Mouse (Mus musculus): ENCODE data around the gene 2310033P09Rik. TPM values are rescaled to one million over a fixed set of nuclear protein-coding genes. Genes with fewer than 3 reads are reported as not detected.
A peak's percentile ranks its signal among the peaks of the same experiment; 100 is the strongest.

2310033P09Rik gene
- polyA plus RNA-seq, 1 experiment from 2014 or later = 42.2 TPM

- Histone ChIP-seq H3K9me3 (no peaks in the 10 kb centered on the region), H3K4me3 (peak overlapping the region; percentile 84), H3K36me3 (peaks cover 25% of the 10 kb centered on the region), H3K4me1 (replicated peaks) (peaks cover 40% of the 10 kb centered on the region), H3K27me3 (ENCODE audit: insufficient read depth, poor library complexity, severe bottlenecking) (no peaks in the 10 kb centered on the region), H3K27ac (no peak overlapping the region)
- 68% methylated on average over 3 of the region's 3 CpGs for WGBS
- DNase-seq (ENCODE audit: low spot score) = no peak
These were observed 18.1 kb downstream of the 2310033P09Rik start for GRCm38 (mm10) chr11:59226251-59226650.

- peaks cover 21% of the 10 kb centered on the region for H3K36me3 ChIP-seq
- DNase-seq (ENCODE audit: low spot score) = peak; percentile 17
- WGBS = 8% methylated on average over 21 of the region's 21 CpGs
- H3K27me3 ChIP-seq (ENCODE audit: insufficient read depth, poor library complexity, severe bottlenecking) = no peaks in the 10 kb centered on the region
- H3K9me3 ChIP-seq = no peaks in the 10 kb centered on the region
- peaks cover 38% of the 10 kb centered on the region for H3K4me1 ChIP-seq (replicated peaks)
- peak overlapping the region; percentile 98 for H3K27ac ChIP-seq
- H3K4me3 ChIP-seq = peak overlapping the region; percentile 84
These were observed 18.9 kb downstream of the 2310033P09Rik start for GRCm38 (mm10) chr11:59226787-59227603.

DNA sequence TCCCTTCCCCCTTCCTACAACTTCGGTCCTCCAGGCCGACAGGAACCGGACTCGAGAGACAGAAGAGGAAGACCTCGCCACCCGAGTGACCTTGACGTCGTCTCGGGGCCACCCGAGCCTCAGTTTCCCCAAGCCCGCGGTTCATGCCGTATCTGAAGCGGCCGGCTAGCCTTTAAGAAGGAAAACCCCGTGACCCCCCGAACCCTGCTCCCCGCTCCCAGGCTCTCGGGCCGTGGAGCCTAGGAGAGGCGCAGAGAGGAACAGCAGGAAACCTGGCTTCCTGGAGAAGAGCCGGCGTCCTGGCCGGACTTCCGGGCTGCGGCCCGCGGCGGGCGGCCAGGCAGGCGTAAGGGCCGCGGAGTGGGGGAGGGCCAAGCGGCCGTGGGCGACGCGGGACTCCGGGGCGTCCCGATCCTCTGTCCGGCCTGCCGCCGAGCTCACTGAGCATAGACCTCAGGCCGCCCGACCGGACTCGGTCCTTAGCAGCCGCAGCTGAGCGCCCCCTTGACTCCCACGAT, 19.5 kb downstream of the 2310033P09Rik start:
- Histone ChIP-seq H3K27me3 (ENCODE audit: insufficient read depth, poor library complexity, severe bottlenecking) (no peaks in the 10 kb centered on the region), H3K4me1 (replicated peaks) (peaks cover 38% of the 10 kb centered on the region), H3K36me3 (peaks cover 20% of the 10 kb centered on the region), H3K27ac (peak overlapping the region; percentile 98), H3K4me3 (peak overlapping the region; percentile 84), H3K9me3 (no peaks in the 10 kb centered on the region)
- no peak for DNase-seq (ENCODE audit: low spot score)
- under 1% methylated on average over 51 of the region's 51 CpGs for WGBS

DNA sequence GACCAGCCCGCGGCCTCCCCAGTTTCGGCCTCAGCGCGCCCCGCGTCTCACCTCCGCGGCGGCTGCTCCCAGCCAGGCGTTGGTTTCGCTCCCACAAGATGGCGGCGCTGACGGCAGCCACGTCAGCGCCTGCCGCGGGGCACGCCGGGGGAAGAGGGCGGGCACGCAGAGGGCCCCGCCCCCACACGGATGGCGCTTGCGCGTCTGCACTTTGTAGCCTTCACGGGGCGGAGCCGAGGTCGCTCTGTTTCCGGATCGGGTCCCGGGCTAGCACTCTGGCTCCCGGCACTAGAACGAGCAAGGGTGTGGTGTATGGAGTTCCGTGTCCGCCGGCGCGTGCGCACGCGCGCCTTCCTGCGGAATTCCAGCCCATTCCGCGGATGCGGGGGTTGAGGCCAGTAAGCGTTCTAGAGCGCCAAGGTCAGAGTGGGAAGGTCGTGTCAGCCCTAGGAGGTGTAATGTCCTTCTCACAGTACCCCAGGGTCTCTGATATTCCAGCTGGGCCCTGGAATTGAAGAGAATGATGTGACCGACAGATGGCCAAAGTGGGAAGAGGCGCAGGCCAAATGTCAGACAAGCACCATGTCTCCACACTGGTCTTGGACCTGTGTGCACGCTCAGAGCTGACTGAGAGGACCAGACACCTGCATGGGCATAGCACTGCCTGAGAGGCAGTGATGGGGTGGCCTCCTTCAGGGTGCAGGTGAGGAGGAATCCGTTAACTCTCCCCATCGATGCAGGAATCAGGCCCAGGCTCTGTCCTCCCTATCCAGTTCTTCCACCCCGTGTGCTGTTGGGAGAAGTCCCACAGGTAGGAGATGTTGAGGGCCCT, 20.2 kb downstream of the 2310033P09Rik start, which contains the start of gene Arf1:
Gene Arf1 (minus strand): TSS at position 149 of the 832 bp plus-strand sequence.
- 4% methylated on average over 59 of the region's 59 CpGs for WGBS
- peak within 1 kb of the TSS; percentile 84 for H3K4me3 ChIP-seq
- H3K27ac ChIP-seq = peak within 1 kb of the TSS; percentile 98
- peak; percentile 95 for DNase-seq (ENCODE audit: low spot score)
- H3K36me3 ChIP-seq = peaks cover 13% of the 10 kb centered on the region
- H3K9me3 ChIP-seq = no peaks in the 10 kb centered on the region
- H3K4me1 ChIP-seq (replicated peaks) = peaks cover 38% of the 10 kb centered on the region
- no peaks in the 10 kb centered on the region for H3K27me3 ChIP-seq (ENCODE audit: insufficient read depth, poor library complexity, severe bottlenecking)

GRCm38 (mm10) chr11:59230144-59230760, 22.1 kb downstream of the 2310033P09Rik start:
- Histone ChIP-seq H3K4me3 (no peak overlapping the region), H3K27me3 (ENCODE audit: insufficient read depth, poor library complexity, severe bottlenecking) (no peaks in the 10 kb centered on the region), H3K9me3 (no peaks in the 10 kb centered on the region), H3K4me1 (replicated peaks) (peaks cover 33% of the 10 kb centered on the region), H3K27ac (no peak overlapping the region; the same call in 1 of the 2 replicates), H3K36me3 (no peaks in the 10 kb centered on the region)
- WGBS = 16% methylated on average over 7 of the region's 7 CpGs
- DNase-seq (ENCODE audit: low spot score) = peak; percentile 74

DNA sequence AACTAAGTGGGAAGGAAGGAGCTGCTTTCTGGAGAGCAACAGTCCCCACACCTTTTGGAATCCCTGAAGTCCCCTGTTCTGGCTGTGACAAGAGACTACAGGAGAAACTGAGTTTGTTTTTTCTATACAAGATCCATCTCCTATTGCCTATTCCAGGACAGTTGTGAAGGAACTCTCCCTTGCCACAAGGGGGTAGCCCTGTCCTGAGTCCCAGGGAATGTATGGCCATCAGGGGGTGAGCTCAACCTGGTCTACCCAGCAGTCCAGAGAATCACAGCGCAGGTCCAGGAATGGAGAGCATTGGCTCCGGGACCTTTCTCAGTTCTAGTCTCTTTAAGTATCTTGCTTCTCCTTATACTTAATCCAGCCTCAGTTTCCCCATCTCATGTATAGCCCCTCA, 24.7 kb downstream of the 2310033P09Rik start:
- 53% methylated on average over 2 of the region's 2 CpGs for WGBS
- H3K36me3 ChIP-seq = no peaks in the 10 kb centered on the region
- H3K27ac ChIP-seq = no peak overlapping the region
- DNase-seq (ENCODE audit: low spot score) = no peak
- H3K4me1 ChIP-seq (replicated peaks) = peaks cover 16% of the 10 kb centered on the region
- no peaks in the 10 kb centered on the region for H3K9me3 ChIP-seq
- no peak overlapping the region for H3K4me3 ChIP-seq
- peaks cover 6% of the 10 kb centered on the region; the same call in 1 of the 2 replicates for H3K27me3 ChIP-seq (ENCODE audit: insufficient read depth, poor library complexity, severe bottlenecking)

GRCm38 (mm10) chr11:59238525-59239427, 30.7 kb downstream of the 2310033P09Rik start:
- no peaks in the 10 kb centered on the region for H3K9me3 ChIP-seq
- H3K36me3 ChIP-seq = no peaks in the 10 kb centered on the region
- peaks cover 27% of the 10 kb centered on the region for H3K4me1 ChIP-seq (replicated peaks)
- peaks cover 54% of the 10 kb centered on the region for H3K27me3 ChIP-seq (ENCODE audit: insufficient read depth, poor library complexity, severe bottlenecking)
- peak overlapping the region; percentile 6 for H3K27ac ChIP-seq
- H3K4me3 ChIP-seq = peak overlapping the region; percentile 19; the same call in 1 of the 2 replicates
- peak; percentile 81 for DNase-seq (ENCODE audit: low spot score)
- 6% methylated on average over 14 of the region's 15 CpGs for WGBS

DNA sequence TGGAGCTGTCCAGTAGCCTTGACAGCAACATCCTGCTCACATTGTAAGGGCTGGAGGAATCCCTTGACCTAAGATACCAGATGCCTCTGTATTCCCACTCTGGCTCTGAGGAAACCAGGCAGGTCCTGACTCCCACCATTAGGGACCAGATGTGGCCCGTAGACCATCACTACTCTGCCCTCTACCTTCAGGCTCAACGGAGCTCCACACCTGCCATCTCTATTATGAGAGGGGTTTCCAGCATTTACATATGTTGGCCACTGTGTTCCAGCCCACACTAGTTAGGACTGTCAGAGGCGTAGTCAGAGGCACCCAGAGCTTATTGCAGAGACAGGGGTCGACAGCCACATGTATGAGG, 31.3 kb downstream of the 2310033P09Rik start:
- WGBS = 54% methylated on average over 4 of the region's 4 CpGs
- Histone ChIP-seq H3K27me3 (ENCODE audit: insufficient read depth, poor library complexity, severe bottlenecking) (peaks cover 60% of the 10 kb centered on the region), H3K9me3 (no peaks in the 10 kb centered on the region), H3K36me3 (no peaks in the 10 kb centered on the region), H3K27ac (peak overlapping the region; percentile 6), H3K4me3 (peak overlapping the region; percentile 19; the same call in 1 of the 2 replicates), H3K4me1 (replicated peaks) (peaks cover 27% of the 10 kb centered on the region)
- DNase-seq (ENCODE audit: low spot score) = no peak

DNA sequence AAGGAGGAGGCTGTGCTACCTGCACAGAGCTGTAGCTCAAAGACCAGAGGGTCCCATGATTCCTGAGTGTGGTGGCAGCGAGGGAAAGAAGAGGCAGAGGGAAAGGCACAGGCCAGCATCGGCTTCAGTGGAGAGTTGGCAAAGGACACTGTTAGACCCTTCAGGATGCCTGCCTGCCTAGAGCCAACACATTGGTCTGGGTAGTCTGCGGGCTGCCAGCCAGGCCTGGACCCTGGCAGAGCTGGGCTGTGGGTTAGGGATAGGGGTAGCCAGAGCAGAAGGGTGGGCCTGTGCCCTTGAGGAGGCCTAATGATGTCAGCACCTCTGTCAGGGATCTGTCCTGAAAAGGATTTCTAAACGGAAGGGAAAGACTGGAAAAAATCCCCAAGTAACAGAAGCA, 31.7 kb downstream of the 2310033P09Rik start:
- peak overlapping the region; percentile 6 for H3K27ac ChIP-seq

GRCm38 (mm10) chr11:59241841-59242240, 33.7 kb downstream of the 2310033P09Rik start:
- WGBS = 41% methylated on average over 3 of the region's 3 CpGs
- H3K27ac ChIP-seq = no peak overlapping the region; the same call in 1 of the 2 replicates
- H3K36me3 ChIP-seq = no peaks in the 10 kb centered on the region
- peaks cover 66% of the 10 kb centered on the region for H3K27me3 ChIP-seq (ENCODE audit: insufficient read depth, poor library complexity, severe bottlenecking)
- peaks cover 27% of the 10 kb centered on the region for H3K4me1 ChIP-seq (replicated peaks)
- no peaks in the 10 kb centered on the region for H3K9me3 ChIP-seq
- DNase-seq (ENCODE audit: low spot score) = no peak
- no peak overlapping the region for H3K4me3 ChIP-seq

More for the DNA sequence above, 31.7 kb downstream of the 2310033P09Rik start:
- DNase-seq (ENCODE audit: low spot score) = no peak
- WGBS = 76% methylated on average over 4 of the region's 4 CpGs
- no peaks in the 10 kb centered on the region for H3K36me3 ChIP-seq
- H3K9me3 ChIP-seq = no peaks in the 10 kb centered on the region
- peaks cover 27% of the 10 kb centered on the region for H3K4me1 ChIP-seq (replicated peaks)
- peaks cover 60% of the 10 kb centered on the region for H3K27me3 ChIP-seq (ENCODE audit: insufficient read depth, poor library complexity, severe bottlenecking)
- H3K4me3 ChIP-seq = no peak overlapping the region

GRCm38 (mm10) chr11:59243856-59244255, 35.7 kb downstream of the 2310033P09Rik start:
- DNase-seq (ENCODE audit: low spot score) = no peak
- Histone ChIP-seq H3K4me1 (replicated peaks) (peaks cover 18% of the 10 kb centered on the region), H3K27ac (no peak overlapping the region), H3K9me3 (no peaks in the 10 kb centered on the region), H3K36me3 (peaks cover 3% of the 10 kb centered on the region; the same call in 1 of the 2 replicates), H3K27me3 (ENCODE audit: insufficient read depth, poor library complexity, severe bottlenecking) (peaks cover 73% of the 10 kb centered on the region), H3K4me3 (no peak overlapping the region)
- WGBS = 44% methylated on average over 6 of the region's 6 CpGs
